7 mouse cellular contexts compared by ENCODE assay signal in the genomic region with DNA sequence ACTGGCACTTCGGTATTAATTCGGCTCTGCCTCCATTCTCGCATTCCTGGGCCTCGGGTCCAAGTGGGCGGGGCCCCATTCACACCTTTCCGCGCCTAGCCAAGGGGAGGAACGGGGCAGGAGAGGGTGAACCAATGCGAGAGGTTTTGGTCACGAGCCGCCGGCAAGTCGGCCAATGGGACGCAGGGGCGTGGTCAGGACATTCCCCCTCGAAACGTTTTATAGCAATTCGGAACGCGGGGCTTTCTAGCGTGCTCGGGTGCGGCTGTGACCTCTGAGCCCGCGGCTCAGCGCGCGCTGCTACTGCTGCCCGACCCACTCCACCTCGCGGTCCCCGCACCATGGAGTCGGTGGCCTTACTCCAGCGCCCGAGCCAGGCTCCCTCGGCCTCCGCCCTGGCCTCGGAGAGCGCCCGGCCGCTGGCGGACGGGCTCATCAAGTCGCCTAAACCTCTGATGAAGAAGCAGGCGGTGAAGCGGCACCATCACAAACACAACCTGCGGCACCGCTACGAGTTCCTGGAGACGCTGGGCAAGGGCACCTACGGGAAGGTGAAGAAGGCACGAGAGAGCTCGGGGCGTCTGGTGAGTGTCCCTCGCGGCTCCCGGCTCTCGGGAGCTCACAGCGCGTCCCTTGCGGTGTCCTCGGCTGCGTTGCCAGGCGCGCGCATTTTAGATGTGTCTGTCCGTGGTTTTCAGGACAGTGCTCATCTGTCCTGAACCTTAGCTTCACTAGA. TPM values are rescaled to one million over a fixed set of nuclear protein-coding genes. Genes with fewer than 3 reads are reported as not detected.
DNase-seq lines count a peak whose midpoint lies in the region; ATAC-seq lines count a peak whose summit lies in the region.

A gene (plus strand): TSS at position 238 of the 736 bp plus-strand sequence.

- no peaks in the 10 kb centered on the region for H3K36me3 ChIP-seq in limb, embryonic 12.5 days
- H3K36me3 ChIP-seq in midbrain, embryonic 14.5 days (ENCODE audit: control insufficient read depth, insufficient read depth, low read length) = no peaks in the 10 kb centered on the region

- ATAC-seq in granulocyte monocyte progenitor cell, adult 5-6 weeks (replicated peaks; ENCODE audit: poor library complexity, severe bottlenecking) = peak; percentile 47
- peak; percentile 82 for ATAC-seq in limb, embryonic 12.5 days (ENCODE audit: insufficient number of reproducible peaks, insufficient read depth, low FRiP score, low TSS enrichment, low read depth)
- ATAC-seq in midbrain, embryonic 14.5 days (ENCODE audit: low FRiP score, low TSS enrichment) = peak; percentile 86

- H3K4me3 ChIP-seq in limb, embryonic 12.5 days (replicated peaks) = peak within 1 kb of the TSS; percentile 54
- peak within 1 kb of the TSS; percentile 83 for H3K4me3 ChIP-seq in midbrain, embryonic 14.5 days (replicated peaks; ENCODE audit: low read depth, low read length)

- no peak within 1 kb of the TSS for H3K27ac ChIP-seq in limb, embryonic 12.5 days
- peak within 1 kb of the TSS; percentile 95 for H3K27ac ChIP-seq in midbrain, embryonic 14.5 days (replicated peaks; ENCODE audit: low read depth, low read length)

- H3K9ac ChIP-seq in limb, embryonic 12.5 days (replicated peaks) = peak within 1 kb of the TSS; percentile 62
- peak within 1 kb of the TSS; percentile 75 for H3K9ac ChIP-seq in midbrain, embryonic 14.5 days (replicated peaks; ENCODE audit: low read length)

- under 1% methylated on average over 67 of the region's 67 CpGs for WGBS in limb, embryonic 12.5 days
- under 1% methylated on average over 67 of the region's 67 CpGs for WGBS in midbrain, embryonic 14.5 days

- H3K4me2 ChIP-seq in limb, embryonic 12.5 days = peak within 1 kb of the TSS; percentile 96
- peak within 1 kb of the TSS; percentile 81 for H3K4me2 ChIP-seq in midbrain, embryonic 14.5 days (ENCODE audit: low read length)

- peaks cover 60% of the 10 kb centered on the region for H3K27me3 ChIP-seq in limb, embryonic 12.5 days
- no peaks in the 10 kb centered on the region for H3K27me3 ChIP-seq in midbrain, embryonic 14.5 days (ENCODE audit: control insufficient read depth, insufficient read depth, low read length)

- no peaks in the 10 kb centered on the region for H3K9me3 ChIP-seq in limb, embryonic 12.5 days
- H3K9me3 ChIP-seq in midbrain, embryonic 14.5 days (ENCODE audit: control insufficient read depth, low read length) = no peaks in the 10 kb centered on the region

- peak; percentile 90 for DNase-seq in adrenal gland, postnatal 25 days
- DNase-seq in embryo, embryonic 9.5 days (ENCODE audit: extremely low spot score) = peak; percentile 90
- DNase-seq in kidney, adult 11 months = peak; percentile 97
- peak; percentile 95 for DNase-seq in midbrain, embryonic 14.5 days
- peak; percentile 88 to 90 for DNase-seq in spleen, adult 18-20 months

- peaks cover 14% of the 10 kb centered on the region for H3K4me1 ChIP-seq in limb, embryonic 12.5 days (replicated peaks)
- peaks cover 48% of the 10 kb centered on the region for H3K4me1 ChIP-seq in midbrain, embryonic 14.5 days (ENCODE audit: control insufficient read depth, insufficient read depth, low read length)

RNA-seq across cellular contexts. Expression of the gene that starts here (rescaled TPM):
- 2.4 and 4.8 TPM in 2 replicates for total RNA-seq in adrenal gland, postnatal 25 days (2021)
- 37.2 and 40.4 TPM in 2 replicates for total RNA-seq in granulocyte monocyte progenitor cell, adult 5-6 weeks (2014; fragmentation: Nextera tagmentation)
- total RNA-seq in granulocyte monocyte progenitor cell, adult 5-6 weeks (2017) = 19.3 and 21.7 TPM in 2 replicates
- 0.63 and 0.95 TPM in 2 replicates for polyA plus RNA-seq in limb, embryonic 12.5 days (2016; fragmentation: Nextera tagmentation; extraction: Ambion mirVana)
- polyA plus RNA-seq in midbrain, embryonic 14.5 days (2014; fragmentation: Nextera tagmentation; extraction: Ambion mirVana) = 22.3 and 38.0 TPM in 2 replicates

Comparison
In these comparisons a context has a peak if more than half of its experiments do, and no peak if none do; other contexts are left out.
1. RNA of the gene that starts here (polyA plus RNA-seq): 22.3 to 38.0 TPM in midbrain, embryonic 14.5 days; 0.63 to 0.95 TPM in limb, embryonic 12.5 days; every median in the first group is over 10 times any median in the second.
2. Peak in ATAC-seq, H3K4me3 ChIP-seq, H3K9ac ChIP-seq and H3K4me2 ChIP-seq in limb, embryonic 12.5 days; RNA of the gene not detected or under 1 TPM.
3. Peak in every context shown above with its lines, with median percentiles within 50 percentile points of each other: DNase-seq and ATAC-seq.